In the genomic region with DNA sequence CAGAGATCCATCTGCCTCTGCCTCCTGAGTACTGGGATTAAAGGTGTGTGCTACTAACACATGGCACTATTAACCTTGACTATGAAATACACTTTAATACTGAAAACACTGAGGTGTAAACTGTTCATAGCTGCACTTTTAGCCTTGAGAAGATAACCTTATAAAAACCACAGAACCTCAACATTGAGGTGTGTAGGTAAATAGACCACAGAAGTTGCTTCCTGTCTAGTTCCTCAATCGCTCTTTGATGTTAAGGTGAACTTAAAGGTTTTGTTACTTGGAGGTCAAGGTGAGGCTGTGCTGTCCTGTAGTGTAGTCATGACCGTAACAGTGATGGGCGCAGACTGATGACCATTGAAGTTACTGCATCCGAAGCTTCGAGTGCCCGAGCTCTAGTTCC, we compare ENCODE assay signal across 20 mouse cellular contexts.
DNase-seq lines count a peak whose midpoint lies in the region.
"Had no signal": no experiment of that assay in that cellular context is flagged by ENCODE, and none has a peak within 500 bp of the region (broad histone marks: within the 10 kb centered on the region; RNA-seq: fewer than 3 reads in every experiment).

No protein-coding gene starts in this region.

- H3K36me3 ChIP-seq in splenic B cell, adult 2 months (ENCODE audit: control insufficient read depth, insufficient read depth, low read length, poor library complexity, severe bottlenecking): no peaks in the 10 kb centered on the region
- H3K36me3 ChIP-seq: embryonic facial prominence, embryonic 10.5 days; embryonic facial prominence, embryonic 13.5 days; forebrain, embryonic 12.5 days; forebrain, embryonic 15.5 days; hindbrain, embryonic 10.5 days; hindbrain, embryonic 13.5 days had no signal

- peak; percentile 54 for DNase-seq in CD4-positive helper T cell, adult 2 months (ENCODE audit: low read depth, low spot score)
- DNase-seq in CD4-positive, CD25-positive, alpha-beta regulatory T cell, adult 2 months (ENCODE audit: low read depth, low spot score): peak; percentile 54
- peak; percentile 49 for DNase-seq in induced T-regulatory cell, adult 2 months (ENCODE audit: low read depth)
- DNase-seq in splenic B cell, adult 2 months (ENCODE audit: low read depth, low spot score): peak; percentile 18
- DNase-seq in kidney, postnatal 10 days: no peak
- DNase-seq in retina, postnatal 1 day: no peak
- DNase-seq: adrenal gland, adult 8-10 months; adrenal gland, postnatal 25 days; cerebellum, adult 11-12 months; cerebellum, adult 8-10 months; cerebellum, postnatal 36 days; embryo, embryonic 11 days; gastrocnemius, postnatal 10 days; gastrocnemius, postnatal 36 days had no signal

- no peaks in the 10 kb centered on the region for H3K27me3 ChIP-seq in splenic B cell, adult 2 months (ENCODE audit: control insufficient read depth, insufficient read depth, low read length, poor library complexity, severe bottlenecking)
- H3K27me3 ChIP-seq: embryonic facial prominence, embryonic 13.5 days; forebrain, embryonic 12.5 days; forebrain, embryonic 15.5 days had no signal

Comparison
In these comparisons a context has a peak if more than half of its experiments do, and no peak if none do; other contexts are left out.
1. DNase-seq: peak in CD4-positive helper T cell, adult 2 months (single experiment), CD4-positive, CD25-positive, alpha-beta regulatory T cell, adult 2 months (single experiment), induced T-regulatory cell, adult 2 months (single experiment) and splenic B cell, adult 2 months (single experiment); none in kidney, postnatal 10 days (single experiment) and retina, postnatal 1 day (single experiment).